Mouse (Mus musculus): ENCODE data around the gene Coro7. TPM values are rescaled to one million over a fixed set of nuclear protein-coding genes. Genes with fewer than 3 reads are reported as not detected.

Coro7 gene
- 14.4 and 21.3 TPM in 2 replicates for total RNA-seq (2012; rRNA removed)

GRCm38 (mm10) chr16:4679121-4680018, at the start of gene Coro7:
Coro7 (minus strand) TSS chr16:4679777.
- TF ChIP-seq ZC3H11A (IDR thresholded peaks at IDR 0.05; ENCODE audit: borderline replicate concordance, low read depth, low read length) (no peak), MAFK (IDR thresholded peaks at IDR 0.05; ENCODE audit: insufficient read depth, low read depth, low read length) (no peak), CHD2 (IDR thresholded peaks at IDR 0.05; ENCODE audit: low read depth, low read length) (no peak), HCFC1 (IDR thresholded peaks at IDR 0.05; ENCODE audit: borderline replicate concordance, insufficient read depth, low read length) (no peak), ZNF384 (IDR thresholded peaks at IDR 0.05; ENCODE audit: low read depth, low read length) (no peak)
- peaks cover 14% of the 10 kb centered on the region for H3K36me3 ChIP-seq (ENCODE audit: control insufficient read depth, insufficient read depth, low read length, poor library complexity, severe bottlenecking)
- no peaks in the 10 kb centered on the region; a peak in 1 of 4 replicates for H3K4me1 ChIP-seq (ENCODE audit: control insufficient read depth in 2 of 2, insufficient read depth in 2 of 2, low read length in 2 of 2, poor library complexity in 1 of 2)
- in situ Hi-C loops (cut with MboI; ENCODE audit: low sequenced_read_pairs in 2 of 2, unreplicated experiment in 2 of 2), result no loop called here
- H3K9ac ChIP-seq (ENCODE audit: insufficient read depth, low read depth, low read length, poor library complexity, severe bottlenecking), result peak within 1 kb of the TSS; percentile 54
- DNase-seq (ENCODE audit: low read depth, low spot score), result peak; percentile 94
- peak within 1 kb of the TSS; percentile 67 to 84 for H3K4me3 ChIP-seq (ENCODE audit: insufficient read depth in 1 of 2, low read depth in 1 of 2, low read length in 2 of 2, poor library complexity in 1 of 2, severe bottlenecking in 1 of 2)
- H3K9me3 ChIP-seq (ENCODE audit: control insufficient read depth, insufficient read depth, low read depth, low read length), result no peaks in the 10 kb centered on the region
- H3K27ac ChIP-seq (ENCODE audit: insufficient read depth, low read depth, low read length, poor library complexity, severe bottlenecking), result no peak within 1 kb of the TSS

GRCm38 (mm10) chr16:4727963-4728362, 48.4 kb upstream of the Coro7 start:
- in situ Hi-C loops (cut with MboI; ENCODE audit: low sequenced_read_pairs in 2 of 2, unreplicated experiment in 2 of 2), result loop anchor here in 1 of 2 experiments (5.0 kb wide), 1 partner anchor 44 kb away; no protein-coding TSS in a partner anchor
- TF ChIP-seq CHD2 (IDR thresholded peaks at IDR 0.05; ENCODE audit: low read depth, low read length), result no peak
- no peak for TF ChIP-seq ZC3H11A (IDR thresholded peaks at IDR 0.05; ENCODE audit: borderline replicate concordance, low read depth, low read length)
- no peak for TF ChIP-seq HCFC1 (IDR thresholded peaks at IDR 0.05; ENCODE audit: borderline replicate concordance, insufficient read depth, low read length)
- TF ChIP-seq ZNF384 (IDR thresholded peaks at IDR 0.05; ENCODE audit: low read depth, low read length), result no peak
- no peak for TF ChIP-seq MAFK (IDR thresholded peaks at IDR 0.05; ENCODE audit: insufficient read depth, low read depth, low read length)
- H3K4me3 ChIP-seq (ENCODE audit: insufficient read depth in 1 of 2, low read depth in 1 of 2, low read length in 2 of 2, poor library complexity in 1 of 2, severe bottlenecking in 1 of 2), result no peak overlapping the region
- no peak for DNase-seq (ENCODE audit: low read depth, low spot score)
- H3K36me3 ChIP-seq (ENCODE audit: control insufficient read depth, insufficient read depth, low read length, poor library complexity, severe bottlenecking), result no peaks in the 10 kb centered on the region
- no peak overlapping the region for H3K9ac ChIP-seq (ENCODE audit: insufficient read depth, low read depth, low read length, poor library complexity, severe bottlenecking)
- H3K9me3 ChIP-seq (ENCODE audit: control insufficient read depth, insufficient read depth, low read depth, low read length), result no peaks in the 10 kb centered on the region
- no peak overlapping the region for H3K27ac ChIP-seq (ENCODE audit: insufficient read depth, low read depth, low read length, poor library complexity, severe bottlenecking)
- no peaks in the 10 kb centered on the region for H3K4me1 ChIP-seq (ENCODE audit: control insufficient read depth in 2 of 2, insufficient read depth in 2 of 2, low read length in 2 of 2, poor library complexity in 1 of 2)

GRCm38 (mm10) chr16:4727526-4727925, 47.9 kb upstream of the Coro7 start:
- DNase-seq (ENCODE audit: low read depth, low spot score), result no peak
- in situ Hi-C loops (cut with MboI; ENCODE audit: low sequenced_read_pairs in 2 of 2, unreplicated experiment in 2 of 2), result loop anchor here in 1 of 2 experiments (5.0 kb wide), 1 partner anchor 45 kb away; no protein-coding TSS in a partner anchor
- 0 out of 4 replicates have a peak overlapping the region, but pooled peaks of 1 of the 2 experiments have one; percentile 95 for H3K4me3 ChIP-seq (ENCODE audit: insufficient read depth in 1 of 2, low read depth in 1 of 2, low read length in 2 of 2, poor library complexity in 1 of 2, severe bottlenecking in 1 of 2)

DNA sequence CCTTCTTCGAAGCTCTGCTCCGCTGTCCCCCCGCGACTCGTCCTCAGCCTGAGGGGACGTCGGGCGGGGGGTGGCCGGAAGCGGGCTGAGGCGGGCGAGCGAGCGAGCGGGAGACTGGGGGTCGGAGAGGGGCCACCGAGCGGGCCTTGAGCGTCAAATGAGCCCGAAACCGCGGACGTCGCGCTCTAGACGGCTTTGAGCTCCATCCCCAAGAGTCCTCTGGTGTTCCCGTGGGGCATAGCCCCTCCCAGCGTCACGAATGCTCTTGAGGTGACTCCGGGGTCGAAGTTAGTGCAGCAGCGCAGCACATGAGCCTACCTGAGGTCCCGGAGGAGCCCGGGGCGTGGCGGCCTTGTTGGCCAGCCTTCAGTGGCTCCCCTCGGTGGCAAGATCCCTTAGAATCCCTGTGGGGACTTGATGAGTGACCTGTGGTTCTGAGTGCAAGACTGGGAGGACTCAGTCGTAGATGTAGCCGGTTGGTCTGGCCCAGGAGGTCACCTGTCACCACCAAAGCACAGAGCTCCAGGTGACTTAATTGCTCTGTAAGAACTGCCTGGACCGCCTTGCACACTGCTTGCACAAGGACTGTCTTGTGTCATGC, 47.1 kb upstream of the Coro7 start:
- Histone ChIP-seq H3K36me3 (ENCODE audit: control insufficient read depth, insufficient read depth, low read length, poor library complexity, severe bottlenecking) (no peaks in the 10 kb centered on the region), H3K9me3 (ENCODE audit: control insufficient read depth, insufficient read depth, low read depth, low read length) (no peaks in the 10 kb centered on the region), H3K9ac (ENCODE audit: insufficient read depth, low read depth, low read length, poor library complexity, severe bottlenecking) (peak overlapping the region; percentile 85), H3K27ac (ENCODE audit: insufficient read depth, low read depth, low read length, poor library complexity, severe bottlenecking) (no peak overlapping the region), H3K4me3 (ENCODE audit: insufficient read depth in 1 of 2, low read depth in 1 of 2, low read length in 2 of 2, poor library complexity in 1 of 2, severe bottlenecking in 1 of 2) (peak overlapping the region; percentile 84 to 95), H3K4me1 (ENCODE audit: control insufficient read depth in 2 of 2, insufficient read depth in 2 of 2, low read length in 2 of 2, poor library complexity in 1 of 2) (no peaks in the 10 kb centered on the region)
- no peak; the same call in 1 of the 2 replicates for TF ChIP-seq HCFC1 (IDR thresholded peaks at IDR 0.05; ENCODE audit: borderline replicate concordance, insufficient read depth, low read length)
- no peak for TF ChIP-seq MAFK (IDR thresholded peaks at IDR 0.05; ENCODE audit: insufficient read depth, low read depth, low read length)
- no peak for TF ChIP-seq ZNF384 (IDR thresholded peaks at IDR 0.05; ENCODE audit: low read depth, low read length)
- no peak for TF ChIP-seq CHD2 (IDR thresholded peaks at IDR 0.05; ENCODE audit: low read depth, low read length)
- no peak for TF ChIP-seq ZC3H11A (IDR thresholded peaks at IDR 0.05; ENCODE audit: borderline replicate concordance, low read depth, low read length)
- in situ Hi-C loops (cut with MboI; ENCODE audit: low sequenced_read_pairs in 2 of 2, unreplicated experiment in 2 of 2), result loop anchor here in 1 of 2 experiments (5.0 kb wide), 1 partner anchor 46 kb away; no protein-coding TSS in a partner anchor
- DNase-seq (ENCODE audit: low read depth, low spot score), result no peak

More at GRCm38 (mm10) chr16:4727526-4727925, 47.9 kb upstream of the Coro7 start:
- Histone ChIP-seq H3K9me3 (ENCODE audit: control insufficient read depth, insufficient read depth, low read depth, low read length) (no peaks in the 10 kb centered on the region), H3K36me3 (ENCODE audit: control insufficient read depth, insufficient read depth, low read length, poor library complexity, severe bottlenecking) (no peaks in the 10 kb centered on the region), H3K4me1 (ENCODE audit: control insufficient read depth in 2 of 2, insufficient read depth in 2 of 2, low read length in 2 of 2, poor library complexity in 1 of 2) (no peaks in the 10 kb centered on the region), H3K27ac (ENCODE audit: insufficient read depth, low read depth, low read length, poor library complexity, severe bottlenecking) (no peak overlapping the region), H3K9ac (ENCODE audit: insufficient read depth, low read depth, low read length, poor library complexity, severe bottlenecking) (no peak overlapping the region)
- TF ChIP-seq ZNF384 (IDR thresholded peaks at IDR 0.05; ENCODE audit: low read depth, low read length) (no peak), MAFK (IDR thresholded peaks at IDR 0.05; ENCODE audit: insufficient read depth, low read depth, low read length) (no peak), ZC3H11A (IDR thresholded peaks at IDR 0.05; ENCODE audit: borderline replicate concordance, low read depth, low read length) (no peak), CHD2 (IDR thresholded peaks at IDR 0.05; ENCODE audit: low read depth, low read length) (no peak)

Measured in ES-E14 (cell line).